Comparison of ENCODE assay signal across 32 mouse cellular contexts in genomic region chr8:91925968-91926524, GRCm38 (mm10).
DNase-seq lines count a peak whose midpoint lies in the region; ATAC-seq lines count a peak whose summit lies in the region.
"Had no signal": no experiment of that assay in that cellular context is flagged by ENCODE, and none has a peak within 500 bp of the region (broad histone marks: within the 10 kb centered on the region; RNA-seq: fewer than 3 reads in every experiment).

No protein-coding gene starts in this region.

- WGBS in embryonic facial prominence, embryonic 12.5 days, result 20% methylated on average over 8 of the region's 8 CpGs

- H3K27me3 ChIP-seq in embryonic facial prominence, embryonic 12.5 days, result peaks cover 16% of the 10 kb centered on the region
- H3K27me3 ChIP-seq: hindbrain, embryonic 12.5 days; stomach, embryonic 15.5 days had no signal

- H3K27ac ChIP-seq in embryonic facial prominence, embryonic 12.5 days, result peak overlapping the region; percentile 38; the same call in 1 of the 2 replicates
- H3K27ac ChIP-seq: forebrain, embryonic 13.5 days; heart, embryonic 10.5 days; hindbrain, embryonic 12.5 days; hindbrain, postnatal 0 days; left cerebral cortex, adult 2 months; limb, embryonic 15.5 days; liver, embryonic 14.5 days; neural tube, embryonic 12.5 days; stomach, embryonic 15.5 days had no signal

- H3K4me1 ChIP-seq in embryonic facial prominence, embryonic 12.5 days, result peaks cover 30% of the 10 kb centered on the region
- H3K4me1 ChIP-seq: forebrain, embryonic 13.5 days; neural tube, embryonic 12.5 days; stomach, embryonic 15.5 days had no signal

- H3K4me2 ChIP-seq in embryonic facial prominence, embryonic 12.5 days (replicated peaks), result 0 out of 2 replicates have a peak overlapping the region, but pooled peaks have one; percentile 10
- H3K4me2 ChIP-seq: forebrain, embryonic 13.5 days; hindbrain, embryonic 12.5 days; limb, embryonic 15.5 days; midbrain, embryonic 11.5 days; neural tube, embryonic 12.5 days; stomach, embryonic 15.5 days had no signal

- peak; percentile 43 for DNase-seq in 3134 (ENCODE audit: extremely low read depth, insufficient read length, low spot score)
- peak; percentile 36 for DNase-seq in 3T3-L1 (ENCODE audit: low read depth, low spot score)
- DNase-seq in forelimb bud, embryonic 11.5 days (ENCODE audit: low read depth, low spot score), result peak; percentile 70
- DNase-seq in layer of hippocampus, postnatal 25 days (ENCODE audit: extremely low spot score in 1 of 2, low spot score in 1 of 2), result no peak
- no peak for DNase-seq in spleen, adult 18-20 months
- DNase-seq in retina, embryonic 14.5 days (ENCODE audit: low spot score), result no peak
- DNase-seq: adrenal gland, postnatal 25 days; cerebellum, adult 18-20 months; cerebellum, postnatal 14 days; gastrocnemius, postnatal 25 days; heart, adult 11 months; heart, postnatal 36 days; kidney, adult 9 months; kidney, postnatal 10 days; lung, adult 2 months; lung, postnatal 10 days had no signal

- H3K36me3 ChIP-seq in embryonic facial prominence, embryonic 12.5 days, result no peaks in the 10 kb centered on the region
- H3K36me3 ChIP-seq: G1E; heart, embryonic 10.5 days; hindbrain, embryonic 12.5 days; limb, embryonic 15.5 days; neural tube, embryonic 12.5 days; stomach, embryonic 15.5 days had no signal

- H3K9me3 ChIP-seq in embryonic facial prominence, embryonic 12.5 days, result no peaks in the 10 kb centered on the region
- H3K9me3 ChIP-seq: forebrain, embryonic 13.5 days; heart, embryonic 10.5 days; hindbrain, embryonic 12.5 days; limb, embryonic 15.5 days; neural tube, embryonic 12.5 days; stomach, embryonic 15.5 days had no signal

- H3K9ac ChIP-seq in embryonic facial prominence, embryonic 12.5 days, result no peak overlapping the region
- H3K9ac ChIP-seq: forebrain, embryonic 13.5 days; hindbrain, embryonic 12.5 days; limb, embryonic 15.5 days; liver, embryonic 14.5 days; neural tube, embryonic 12.5 days; stomach, embryonic 15.5 days had no signal

- no peak overlapping the region for H3K4me3 ChIP-seq in embryonic facial prominence, embryonic 12.5 days
- H3K4me3 ChIP-seq: erythroblast, embryonic 14.5 days; forebrain, embryonic 13.5 days; heart, embryonic 10.5 days; hindbrain, embryonic 12.5 days; left cerebral cortex, adult 2 months; limb, embryonic 15.5 days; neural tube, embryonic 12.5 days; stomach, embryonic 15.5 days had no signal

- ATAC-seq in embryonic facial prominence, embryonic 12.5 days (ENCODE audit: insufficient number of reproducible peaks, insufficient read depth, low FRiP score, low TSS enrichment), result no peak
- no peak for ATAC-seq in megakaryocyte, adult 5-6 weeks (ENCODE audit: poor library complexity, severe bottlenecking)
- ATAC-seq: forebrain, embryonic 13.5 days; hindbrain, postnatal 0 days; intestine, embryonic 16.5 days; midbrain, embryonic 16.5 days had no signal

Comparison
In these comparisons a context has a peak if more than half of its experiments do, and no peak if none do; other contexts are left out.
1. DNase-seq: peak in 3134 (single experiment), 3T3-L1 (single experiment) and forelimb bud, embryonic 11.5 days (single experiment); none in layer of hippocampus, postnatal 25 days (0 of 2), spleen, adult 18-20 months (0 of 2) and retina, embryonic 14.5 days (single experiment).